Mouse (Mus musculus) lung, embryonic 16.5 days (tissue): ENCODE data around the gene 9830107B12Rik. TPM values are rescaled to one million over a fixed set of nuclear protein-coding genes. Genes with fewer than 3 reads are reported as not detected.

Source experiments
- ATAC-seq: fragments of 200-750 bp; cut with Nextera tagmentation; 2 replicates; pipeline ENCODE4 v1.8.0; 2017; ENCODE audit warnings: low read depth, mild to moderate bottlenecking, moderate library complexity
- H3K27ac ChIP-seq: fragments of 300-500 bp; sonication (generic); 2 replicates; pipeline ENCODE4 v1.5.1; 2014; ENCODE audit warnings: mild to moderate bottlenecking, control low read depth, low read length
- H3K27me3 ChIP-seq: fragments of 300-500 bp; sonication (generic); 2 replicates; pipeline ENCODE4 v1.6.1; 2014; ENCODE audit warnings: low read depth, low read length, mixed read lengths; ENCODE audit not compliant: control insufficient read depth, insufficient read depth
- H3K36me3 ChIP-seq: fragments of 300-500 bp; sonication (generic); 2 replicates; pipeline ENCODE4 v1.6.1; 2014; ENCODE audit warnings: low read length; ENCODE audit not compliant: control insufficient read depth, insufficient read depth
- H3K4me1 ChIP-seq: fragments of 300-500 bp; sonication (generic); replicated peaks from 2 replicates; pipeline ENCODE4 v1.6.1; 2014; ENCODE audit warnings: low read length, mixed read lengths; ENCODE audit not compliant: control insufficient read depth, insufficient read depth
- H3K4me2 ChIP-seq: fragments of 300-500 bp; sonication (generic); 2 replicates; pipeline ENCODE4 v1.6.1; 2014; ENCODE audit warnings: low read depth, low read length, control low read depth
- H3K4me3 ChIP-seq: fragments of 300-500 bp; sonication (generic); 2 replicates; pipeline ENCODE4 v1.5.1; 2014; ENCODE audit warnings: mild to moderate bottlenecking, low read length, control low read depth
- H3K9ac ChIP-seq: fragments of 300-500 bp; sonication (generic); 2 replicates; pipeline ENCODE4 v1.6.1; 2014; ENCODE audit warnings: low read length, control low read depth
- H3K9me3 ChIP-seq: fragments of 300-500 bp; sonication (generic); 2 replicates; pipeline ENCODE4 v1.6.1; 2016; ENCODE audit warnings: low read length; ENCODE audit not compliant: control insufficient read depth
- WGBS: fragments of 180-500 bp; shearing (Covaris S2); extraction: QIAGEN DNeasy Blood & Tissue Kit; methylation state at CpG from one replicate; pipeline ENCODE4 v1.1.7; 2014; 5-methylcytosine and 5-hydroxymethylcytosine counted together
- polyA plus RNA-seq: library from polyadenylated mRNA; unstranded; fragments of >200 nt; fragmentation: Nextera tagmentation; extraction: Ambion mirVana; gene quantifications from 2 replicates; pipeline ENCODE4 v1.2.1, GENCODE M21; 2015

Gene 9830107B12Rik
- polyA plus RNA-seq, 1 experiment from 2014 or later, result not detected

DNA sequence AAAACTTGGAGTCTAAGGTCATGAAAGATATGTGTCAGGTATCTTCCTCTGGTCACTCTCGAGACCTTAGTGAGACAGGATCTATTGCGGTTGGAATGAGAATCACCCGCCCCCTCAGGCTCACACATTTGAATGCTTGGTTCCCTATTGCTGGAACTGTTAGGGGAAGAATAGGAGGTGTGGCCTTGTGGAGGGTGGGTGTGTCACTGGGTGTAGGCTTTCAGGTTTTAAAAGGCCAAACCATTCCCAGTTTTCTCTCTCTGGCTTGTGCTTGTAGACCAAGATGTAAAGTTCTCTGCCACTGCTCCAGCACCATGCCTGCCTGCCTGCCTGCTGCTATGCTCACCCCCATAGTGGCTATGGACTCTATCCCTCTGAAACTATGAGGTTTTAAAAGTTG lies 65.4 kb downstream of the 9830107B12Rik start:
- Histone ChIP-seq H3K9ac (no peak overlapping the region), H3K27me3 (no peaks in the 10 kb centered on the region), H3K4me2 (no peak overlapping the region), H3K4me1 (no peaks in the 10 kb centered on the region), H3K9me3 (no peaks in the 10 kb centered on the region), H3K36me3 (no peaks in the 10 kb centered on the region), H3K27ac (no peak overlapping the region), H3K4me3 (no peak overlapping the region)
- ATAC-seq, result no peak
- WGBS, result 46% methylated on average over 3 of the region's 3 CpGs

Other genes starting within 250 kb of the 9830107B12Rik start
- 13.6 and 14.6 TPM in 2 replicates for gene Foxp4, start 221.6 kb downstream of the 9830107B12Rik start, polyA plus RNA-seq
- not detected in 2 replicates for gene 1700122O11Rik, start 108.0 kb downstream of the 9830107B12Rik start, polyA plus RNA-seq
- not detected in 2 replicates for gene 1700067P10Rik, start 56.9 kb downstream of the 9830107B12Rik start, polyA plus RNA-seq
- gene A530064D06Rik, start 21.0 kb upstream of the 9830107B12Rik start, polyA plus RNA-seq, result 0.36 TPM in 1 of 2 replicates, not detected in the other
- 0.20 and 0.43 TPM in 2 replicates for gene Trem1, start 86.5 kb upstream of the 9830107B12Rik start, polyA plus RNA-seq
- 0.29 and 0.51 TPM in 2 replicates for gene Trem3, start 101.5 kb upstream of the 9830107B12Rik start, polyA plus RNA-seq
- 0.31 TPM in 2 replicates for gene Treml4, start 118.0 kb upstream of the 9830107B12Rik start, polyA plus RNA-seq
- 0.34 and 0.40 TPM in 2 replicates for gene Treml2, start 153.2 kb upstream of the 9830107B12Rik start, polyA plus RNA-seq
- 0.34 and 0.70 TPM in 2 replicates for gene B430306N03Rik, start 169.9 kb upstream of the 9830107B12Rik start, polyA plus RNA-seq
- 4.5 and 5.6 TPM in 2 replicates for gene Trem2, start 200.1 kb upstream of the 9830107B12Rik start, polyA plus RNA-seq
- gene Treml1, start 213.6 kb upstream of the 9830107B12Rik start, polyA plus RNA-seq, result 2.3 and 2.6 TPM in 2 replicates